Mouse (Mus musculus) heart, adult 2 months (tissue): ENCODE measurements around the gene Tmed10. TPM values are rescaled to one million over a fixed set of nuclear protein-coding genes. Genes with fewer than 3 reads are reported as not detected.

Source experiments
- DNase-seq, 2 experiments: peaks; one replicate each; pipeline ENCODE4 v3.0.0; 2021
- H3K27ac ChIP-seq: fragments of 200-600 bp; 2 replicates; pipeline ENCODE4 v1.8.1; 2022
- H3K27me3 ChIP-seq: fragments of 200-500 bp; 2 replicates; pipeline ENCODE4 v1.6.1; 2012; ENCODE audit warnings: mild to moderate bottlenecking, low read length, inconsistent platforms, mixed read lengths; ENCODE audit not compliant: control insufficient read depth, insufficient read depth
- H3K36me3 ChIP-seq: fragments of 200-500 bp; 2 replicates; pipeline ENCODE4 v1.6.1; 2012; ENCODE audit warnings: low read length, inconsistent platforms; ENCODE audit not compliant: control insufficient read depth, insufficient read depth
- H3K4me1 ChIP-seq: fragments of 200-500 bp; 2 replicates; pipeline ENCODE4 v1.6.1; 2011; ENCODE audit warnings: low read length; ENCODE audit not compliant: control insufficient read depth, insufficient read depth
- H3K4me3 ChIP-seq: fragments of 200-600 bp; 2 replicates; pipeline ENCODE4 v1.8.1; 2022
- H3K79me2 ChIP-seq: fragments of 200-500 bp; replicated peaks from 2 replicates; pipeline ENCODE4 v1.6.1; 2012; ENCODE audit warnings: mild to moderate bottlenecking, inconsistent platforms, low read length, moderate library complexity, mixed read lengths; ENCODE audit not compliant: control insufficient read depth, insufficient read depth
- H3K9ac ChIP-seq: fragments of 200-500 bp; 2 replicates; pipeline ENCODE4 v1.6.1; 2012; ENCODE audit warnings: low read depth, mild to moderate bottlenecking, control low read depth, inconsistent platforms, low read length, mixed read lengths
- CTCF ChIP-seq: fragments of 200-600 bp; IDR thresholded peaks from 2 replicates; pipeline ENCODE4 v1.8.1; 2022; ENCODE audit warnings: antibody characterized with exemption, mild to moderate bottlenecking, moderate library complexity
- EP300 ChIP-seq: fragments of 200-500 bp; IDR thresholded peaks from 2 replicates; pipeline ENCODE4 v1.6.1; 2011; ENCODE audit warnings: low read depth, low read length, control low read depth; ENCODE audit not compliant: insufficient read depth
- POLR2A ChIP-seq: fragments of 200-500 bp; IDR thresholded peaks from 2 replicates; pipeline ENCODE4 v1.6.1; 2011; ENCODE audit warnings: mild to moderate bottlenecking, low read depth, low read length, control low read depth; ENCODE audit not compliant: insufficient read depth
- WGBS: fragments of 180-500 bp; shearing (Covaris S2); methylation state at CpG from one replicate; pipeline ENCODE4 v1.1.7; 2018; 5-methylcytosine and 5-hydroxymethylcytosine counted together
- intact Hi-C: fragments of 180-260 bp; cut with DNase I; formaldehyde crosslinking; loops from one replicate; pipeline ENCODE4 v1.15.1; 2025
- polyA plus RNA-seq: library from polyadenylated mRNA; depleted of rRNA; stranded (reverse); fragments of >200 nt; gene quantifications from 2 replicates; pipeline ENCODE4 v1.2.3, GENCODE M21; 2012
- total RNA-seq, 2 experiments: library from RNA; stranded (reverse); gene quantifications; 2 replicates each; pipeline ENCODE4 v1.2.3; 2021

The Tmed10 gene
- total and polyA plus RNA-seq, 3 experiments: 108 to 186 (median 164) TPM

DNA sequence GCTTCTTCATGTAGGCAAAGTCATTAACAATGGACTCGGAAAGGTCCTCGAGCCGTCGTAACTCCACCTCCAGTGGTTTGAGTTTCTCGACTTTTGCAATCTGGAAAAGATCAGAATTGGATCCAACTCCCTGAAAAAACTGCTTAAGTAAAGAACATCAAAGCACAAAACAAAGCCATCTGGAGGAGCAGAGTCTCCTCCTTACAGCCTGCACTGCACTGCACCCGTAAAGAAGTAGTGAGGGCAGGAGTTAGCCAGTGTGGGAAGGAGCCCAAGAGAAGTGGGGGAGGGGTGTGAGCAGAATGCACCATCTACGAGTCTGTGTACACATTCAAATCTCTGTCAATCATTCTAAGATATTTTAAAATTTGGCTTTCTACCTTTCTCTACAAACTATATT lies 30.4 kb downstream of the Tmed10 start:
- H3K27ac ChIP-seq: no peak overlapping the region
- H3K36me3 ChIP-seq: peaks cover 27% of the 10 kb centered on the region
- no peak for TF ChIP-seq EP300
- no peak for TF ChIP-seq POLR2A
- TF ChIP-seq CTCF: no peak
- H3K4me3 ChIP-seq: no peak overlapping the region
- H3K4me1 ChIP-seq: peaks cover 14% of the 10 kb centered on the region
- no peaks in the 10 kb centered on the region; the same call in 1 of the 2 replicates for H3K79me2 ChIP-seq
- no peaks in the 10 kb centered on the region for H3K27me3 ChIP-seq
- intact Hi-C loops: loop anchor here (5.0 to 10.0 kb wide), 2 partner anchors 303 to 481 kb away; partner anchors contain the start of genes Erg28 and Ttll5
- DNase-seq: no peak
- WGBS: 66% methylated on average over 7 of the region's 7 CpGs
- H3K9ac ChIP-seq: no peak overlapping the region

DNA sequence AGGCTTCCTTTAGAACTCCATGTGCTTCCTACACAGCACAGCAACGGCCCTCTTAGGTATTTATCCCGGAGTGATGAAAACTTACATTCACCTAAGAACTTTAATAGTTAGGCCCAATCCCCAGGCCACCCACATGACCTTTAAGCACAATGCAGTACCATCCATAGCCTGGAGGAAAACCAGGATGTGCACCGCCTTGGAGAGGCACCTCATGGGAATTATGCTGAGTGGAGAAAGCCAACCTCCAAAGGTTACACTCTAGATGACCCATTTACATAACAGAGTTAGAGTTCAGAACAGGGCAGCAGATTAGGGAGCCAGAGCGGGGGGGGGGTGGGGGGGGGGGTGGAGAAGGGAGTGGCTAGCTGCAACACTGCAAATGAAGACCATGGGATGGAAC lies 32.3 kb downstream of the Tmed10 start:
- no peak for TF ChIP-seq EP300
- TF ChIP-seq POLR2A: no peak
- TF ChIP-seq CTCF: peak; percentile 14; the same call in 1 of the 2 replicates
- H3K27me3 ChIP-seq: no peaks in the 10 kb centered on the region
- 30% methylated on average over 4 of the region's 4 CpGs for WGBS
- no peak overlapping the region for H3K27ac ChIP-seq
- peaks cover 22% of the 10 kb centered on the region for H3K36me3 ChIP-seq
- H3K9ac ChIP-seq: no peak overlapping the region
- H3K4me1 ChIP-seq: peaks cover 5% of the 10 kb centered on the region
- no peak for DNase-seq
- no peaks in the 10 kb centered on the region; the same call in 1 of the 2 replicates for H3K79me2 ChIP-seq
- no peak overlapping the region for H3K4me3 ChIP-seq
- intact Hi-C loops: loop anchor here (5.0 to 10.0 kb wide), 2 partner anchors 305 to 482 kb away; partner anchors contain the start of genes Erg28 and Ttll5

DNA sequence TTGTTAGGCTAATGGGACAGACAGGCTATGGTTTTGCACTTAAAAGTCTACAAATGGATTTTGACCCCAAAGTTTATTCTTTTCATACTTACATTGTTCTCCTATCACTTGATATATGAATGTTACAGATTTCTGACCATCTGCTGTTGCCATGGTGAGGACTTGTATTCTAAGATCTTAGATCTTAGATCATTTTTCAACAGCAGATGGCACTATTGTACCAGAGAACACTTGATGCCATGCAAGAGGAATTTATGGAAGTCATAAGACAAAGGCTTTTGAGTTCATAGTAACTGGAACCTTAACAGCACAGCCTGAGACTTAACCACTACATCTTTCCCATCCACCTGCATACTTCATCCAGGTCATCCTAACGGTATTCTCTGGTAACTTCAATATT lies 33.5 kb downstream of the Tmed10 start:
- TF ChIP-seq EP300 (no peak), POLR2A (no peak), CTCF (peak; percentile 79)
- H3K27ac ChIP-seq: no peak overlapping the region
- H3K4me3 ChIP-seq: no peak overlapping the region
- 14% methylated on average over 1 of the region's 1 CpGs for WGBS
- no peaks in the 10 kb centered on the region for H3K27me3 ChIP-seq
- peaks cover 3% of the 10 kb centered on the region for H3K4me1 ChIP-seq
- no peaks in the 10 kb centered on the region for H3K79me2 ChIP-seq
- no peak for DNase-seq
- H3K36me3 ChIP-seq: peaks cover 15% of the 10 kb centered on the region
- intact Hi-C loops: loop anchor here (1.0 to 10.0 kb wide), 4 partner anchors 146 to 484 kb away; partner anchors contain the start of genes Erg28 and Ttll5
- no peak overlapping the region for H3K9ac ChIP-seq

DNA sequence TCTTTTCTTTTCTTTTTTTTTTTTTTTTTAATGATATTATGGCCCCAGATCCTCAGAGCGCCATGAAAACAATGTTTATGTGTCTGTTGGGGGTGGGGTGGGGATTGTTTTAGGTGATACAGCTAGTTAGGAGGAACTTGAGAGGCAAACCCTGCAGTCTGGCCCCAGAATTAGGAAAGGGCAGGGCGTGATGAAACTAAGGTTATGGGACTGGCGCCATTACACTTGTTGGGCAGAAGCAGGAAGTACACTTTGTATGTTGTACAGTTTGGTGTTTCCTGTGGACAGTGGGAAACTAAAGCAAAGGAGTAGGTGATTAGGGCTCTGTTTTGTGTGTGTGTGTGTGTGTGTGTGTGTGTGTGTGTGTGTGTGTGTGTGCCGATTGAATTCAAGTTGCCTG lies 34.7 kb downstream of the Tmed10 start:
- 25% methylated on average over 4 of the region's 4 CpGs for WGBS
- H3K36me3 ChIP-seq: peaks cover 15% of the 10 kb centered on the region
- H3K4me1 ChIP-seq: peaks cover 3% of the 10 kb centered on the region
- no peak overlapping the region; the same call in 1 of the 2 replicates for H3K27ac ChIP-seq
- H3K79me2 ChIP-seq: no peaks in the 10 kb centered on the region
- H3K9ac ChIP-seq: no peak overlapping the region; the same call in 1 of the 2 replicates
- TF ChIP-seq CTCF: no peak
- TF ChIP-seq POLR2A: no peak
- no peak for TF ChIP-seq EP300
- peak in 1 of 2 experiments; percentile 28 for DNase-seq
- intact Hi-C loops: loop anchor here (5.0 to 10.0 kb wide), 2 partner anchors 307 to 485 kb away; partner anchors contain the start of genes Erg28 and Ttll5
- H3K27me3 ChIP-seq: no peaks in the 10 kb centered on the region
- no peak overlapping the region for H3K4me3 ChIP-seq

DNA sequence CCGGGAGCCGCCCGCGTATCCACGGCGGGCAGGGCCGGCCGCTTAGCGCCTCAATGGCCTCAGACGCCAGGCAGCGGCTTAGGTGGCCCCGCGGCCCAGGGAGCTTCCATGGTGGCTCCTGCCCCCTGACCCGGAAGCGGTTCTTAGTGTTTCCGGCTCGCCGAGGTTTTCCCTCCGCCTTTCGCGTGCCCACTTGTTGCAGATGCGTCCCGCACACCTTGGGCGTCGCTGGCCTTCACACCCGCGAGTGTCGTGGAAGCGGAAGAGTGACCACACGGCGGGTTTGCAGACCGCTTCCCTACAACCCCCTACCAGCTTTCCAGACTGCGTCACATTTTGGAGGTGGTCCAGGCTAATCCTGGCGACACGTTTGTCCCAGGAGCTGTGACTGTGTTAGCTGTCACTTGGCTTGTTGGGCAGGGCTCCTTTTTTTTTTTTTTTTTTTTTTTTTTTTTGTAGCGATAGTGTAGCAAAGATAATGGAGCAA lies 35.4 kb downstream of the Tmed10 start, which contains the start of gene Nek9:
TSS of gene Nek9 (minus strand) at position 120 of the 487 bp plus-strand sequence.
- DNase-seq: peak; percentile 93 to 94
- peaks cover 19% of the 10 kb centered on the region for H3K36me3 ChIP-seq
- WGBS: under 1% methylated on average over 36 of the region's 36 CpGs
- intact Hi-C loops: no loop called here
- TF ChIP-seq CTCF: 0 out of 2 replicates have a peak, but pooled peaks have one; percentile 2
- peak; percentile 52; the same call in 1 of the 2 replicates for TF ChIP-seq EP300
- peak; percentile 94 for TF ChIP-seq POLR2A
- peak within 1 kb of the TSS; percentile 80 for H3K4me3 ChIP-seq
- peak within 1 kb of the TSS; percentile 92 for H3K27ac ChIP-seq
- H3K9ac ChIP-seq: peak within 1 kb of the TSS; percentile 90
- H3K4me1 ChIP-seq: peaks cover 3% of the 10 kb centered on the region
- H3K79me2 ChIP-seq: no peaks in the 10 kb centered on the region
- no peaks in the 10 kb centered on the region for H3K27me3 ChIP-seq

DNA sequence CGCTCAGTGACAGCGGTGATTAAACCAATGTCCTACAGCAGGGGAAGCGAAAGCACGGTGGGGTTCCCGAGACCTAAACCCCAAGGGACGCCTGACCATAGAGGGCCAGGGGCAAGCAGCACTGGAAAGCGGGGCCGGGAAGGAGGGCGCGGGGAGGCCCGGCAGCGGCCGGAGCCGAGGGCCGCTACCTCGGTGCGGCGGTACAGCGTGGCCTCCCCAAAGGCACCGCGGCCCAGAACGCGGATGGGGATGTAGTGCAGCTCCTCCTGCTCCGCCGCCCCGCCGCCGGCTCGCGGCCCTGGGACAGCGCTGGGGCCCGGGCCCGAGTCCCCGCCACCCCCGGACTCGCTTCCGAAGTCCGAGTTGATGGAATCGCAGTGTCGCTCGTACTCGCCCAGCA lies 35.8 kb downstream of the Tmed10 start:
- intact Hi-C loops: no loop called here
- TF ChIP-seq EP300: no peak
- no peak for TF ChIP-seq POLR2A
- TF ChIP-seq CTCF: no peak
- no peaks in the 10 kb centered on the region for H3K27me3 ChIP-seq
- H3K36me3 ChIP-seq: peaks cover 22% of the 10 kb centered on the region
- H3K27ac ChIP-seq: peak overlapping the region; percentile 92
- no peak for DNase-seq
- no peaks in the 10 kb centered on the region for H3K79me2 ChIP-seq
- 2% methylated on average over 42 of the region's 42 CpGs for WGBS
- H3K4me1 ChIP-seq: peaks cover 3% of the 10 kb centered on the region
- peak overlapping the region; percentile 90 for H3K9ac ChIP-seq
- peak overlapping the region; percentile 80 for H3K4me3 ChIP-seq
